Mouse (Mus musculus) olfactory bulb, adult 2 months (tissue): ENCODE results near the gene Il9r.

Source experiments
- CTCF ChIP-seq: fragments of 200-500 bp; IDR thresholded peaks from 2 replicates; pipeline ENCODE4 v1.5.1; 2012; ENCODE audit warnings: low read depth, mild to moderate bottlenecking, low read length, moderate library complexity; ENCODE audit not compliant: insufficient read depth
- POLR2A ChIP-seq: fragments of 200-500 bp; IDR thresholded peaks from 2 replicates; pipeline ENCODE4 v1.6.1; 2012; ENCODE audit warnings: mild to moderate bottlenecking, low read depth, low read length, moderate library complexity; ENCODE audit not compliant: insufficient read depth

- TF ChIP-seq POLR2A (no peak), CTCF (peak; percentile 73)
These were observed 16.8 kb upstream of the Il9r start for GRCm38 (mm10) chr11:32216851-32217250.
